Mouse (Mus musculus): ENCODE results near the gene Crygb. TPM values are rescaled to one million over a fixed set of nuclear protein-coding genes. Genes with fewer than 3 reads are reported as not detected.
A peak's percentile ranks its signal among the peaks of the same experiment; 100 is the strongest.

Crygb gene
- polyA plus RNA-seq, 1 experiment: not detected

GRCm38 (mm10) chr1:65113536-65114172 lies 31.6 kb upstream of the Crygb start:
- no peaks in the 10 kb centered on the region for H3K36me3 ChIP-seq (ENCODE audit: control insufficient read depth, insufficient read depth, low read length)
- no peak overlapping the region for H3K27ac ChIP-seq (ENCODE audit: control insufficient read depth, insufficient read depth, low read depth, low read length)
- no peak overlapping the region for H3K4me3 ChIP-seq (ENCODE audit: control insufficient read depth, low read depth, low read length)
- no peaks in the 10 kb centered on the region for H3K27me3 ChIP-seq (ENCODE audit: control insufficient read depth, insufficient read depth, low read length)
- H3K4me1 ChIP-seq (ENCODE audit: control insufficient read depth, insufficient read depth, low read length): peaks cover 3% of the 10 kb centered on the region; the same call in 1 of the 2 replicates
- no peak for TF ChIP-seq POLR2A (IDR thresholded peaks at IDR 0.05; ENCODE audit: control insufficient read depth, low read depth, low read length)
- no peak for TF ChIP-seq CTCF (IDR thresholded peaks at IDR 0.05; ENCODE audit: control insufficient read depth, insufficient read depth, insufficient replicate concordance, low read depth, low read length)

GRCm38 (mm10) chr1:65112807-65113196 lies 30.7 kb upstream of the Crygb start:
- H3K27me3 ChIP-seq (ENCODE audit: control insufficient read depth, insufficient read depth, low read length): no peaks in the 10 kb centered on the region
- no peaks in the 10 kb centered on the region for H3K36me3 ChIP-seq (ENCODE audit: control insufficient read depth, insufficient read depth, low read length)
- H3K27ac ChIP-seq (ENCODE audit: control insufficient read depth, insufficient read depth, low read depth, low read length): peak overlapping the region; percentile 36; the same call in 1 of the 2 replicates
- peak overlapping the region; percentile 31 for H3K4me3 ChIP-seq (ENCODE audit: control insufficient read depth, low read depth, low read length)
- TF ChIP-seq POLR2A (IDR thresholded peaks at IDR 0.05; ENCODE audit: control insufficient read depth, low read depth, low read length): 0 out of 2 replicates have a peak, but pooled peaks have one; percentile 15
- TF ChIP-seq CTCF (IDR thresholded peaks at IDR 0.05; ENCODE audit: control insufficient read depth, insufficient read depth, insufficient replicate concordance, low read depth, low read length): no peak
- peaks cover 3% of the 10 kb centered on the region; the same call in 1 of the 2 replicates for H3K4me1 ChIP-seq (ENCODE audit: control insufficient read depth, insufficient read depth, low read length)

GRCm38 (mm10) chr1:65112031-65112806 lies 30.1 kb upstream of the Crygb start:
- peaks cover 3% of the 10 kb centered on the region; the same call in 1 of the 2 replicates for H3K4me1 ChIP-seq (ENCODE audit: control insufficient read depth, insufficient read depth, low read length)
- H3K27ac ChIP-seq (ENCODE audit: control insufficient read depth, insufficient read depth, low read depth, low read length): peak overlapping the region; percentile 36; the same call in 1 of the 2 replicates

GRCm38 (mm10) chr1:65109756-65110435 lies 27.8 kb upstream of the Crygb start:
- no peak for TF ChIP-seq CTCF (IDR thresholded peaks at IDR 0.05; ENCODE audit: control insufficient read depth, insufficient read depth, insufficient replicate concordance, low read depth, low read length)
- no peak for TF ChIP-seq POLR2A (IDR thresholded peaks at IDR 0.05; ENCODE audit: control insufficient read depth, low read depth, low read length)

More at GRCm38 (mm10) chr1:65112031-65112806, 30.1 kb upstream of the Crygb start:
- Histone ChIP-seq H3K27me3 (ENCODE audit: control insufficient read depth, insufficient read depth, low read length) (no peaks in the 10 kb centered on the region), H3K36me3 (ENCODE audit: control insufficient read depth, insufficient read depth, low read length) (no peaks in the 10 kb centered on the region), H3K4me3 (ENCODE audit: control insufficient read depth, low read depth, low read length) (no peak overlapping the region; the same call in 1 of the 2 replicates)
- TF ChIP-seq POLR2A (IDR thresholded peaks at IDR 0.05; ENCODE audit: control insufficient read depth, low read depth, low read length) (no peak), CTCF (IDR thresholded peaks at IDR 0.05; ENCODE audit: control insufficient read depth, insufficient read depth, insufficient replicate concordance, low read depth, low read length) (peak; percentile 75)

GRCm38 (mm10) chr1:65109196-65109595 lies 27.1 kb upstream of the Crygb start:
- TF ChIP-seq POLR2A (IDR thresholded peaks at IDR 0.05; ENCODE audit: control insufficient read depth, low read depth, low read length): no peak
- no peak for TF ChIP-seq CTCF (IDR thresholded peaks at IDR 0.05; ENCODE audit: control insufficient read depth, insufficient read depth, insufficient replicate concordance, low read depth, low read length)
- H3K4me3 ChIP-seq (ENCODE audit: control insufficient read depth, low read depth, low read length): no peak overlapping the region
- H3K4me1 ChIP-seq (ENCODE audit: control insufficient read depth, insufficient read depth, low read length): peaks cover 5% of the 10 kb centered on the region; the same call in 1 of the 2 replicates
- H3K36me3 ChIP-seq (ENCODE audit: control insufficient read depth, insufficient read depth, low read length): no peaks in the 10 kb centered on the region
- H3K27ac ChIP-seq (ENCODE audit: control insufficient read depth, insufficient read depth, low read depth, low read length): no peak overlapping the region
- H3K27me3 ChIP-seq (ENCODE audit: control insufficient read depth, insufficient read depth, low read length): no peaks in the 10 kb centered on the region

More at GRCm38 (mm10) chr1:65109756-65110435, 27.8 kb upstream of the Crygb start:
- Histone ChIP-seq H3K4me3 (ENCODE audit: control insufficient read depth, low read depth, low read length) (peak overlapping the region; percentile 3; the same call in 1 of the 2 replicates), H3K27me3 (ENCODE audit: control insufficient read depth, insufficient read depth, low read length) (no peaks in the 10 kb centered on the region), H3K27ac (ENCODE audit: control insufficient read depth, insufficient read depth, low read depth, low read length) (no peak overlapping the region), H3K36me3 (ENCODE audit: control insufficient read depth, insufficient read depth, low read length) (no peaks in the 10 kb centered on the region), H3K4me1 (ENCODE audit: control insufficient read depth, insufficient read depth, low read length) (peaks cover 3% of the 10 kb centered on the region; the same call in 1 of the 2 replicates)

GRCm38 (mm10) chr1:65107654-65108279 lies 25.7 kb upstream of the Crygb start:
- no peaks in the 10 kb centered on the region for H3K27me3 ChIP-seq (ENCODE audit: control insufficient read depth, insufficient read depth, low read length)
- no peaks in the 10 kb centered on the region for H3K36me3 ChIP-seq (ENCODE audit: control insufficient read depth, insufficient read depth, low read length)
- TF ChIP-seq POLR2A (IDR thresholded peaks at IDR 0.05; ENCODE audit: control insufficient read depth, low read depth, low read length) (no peak), CTCF (IDR thresholded peaks at IDR 0.05; ENCODE audit: control insufficient read depth, insufficient read depth, insufficient replicate concordance, low read depth, low read length) (no peak)
- H3K4me3 ChIP-seq (ENCODE audit: control insufficient read depth, low read depth, low read length): no peak overlapping the region
- peaks cover 12% of the 10 kb centered on the region for H3K4me1 ChIP-seq (ENCODE audit: control insufficient read depth, insufficient read depth, low read length)
- no peak overlapping the region for H3K27ac ChIP-seq (ENCODE audit: control insufficient read depth, insufficient read depth, low read depth, low read length)

Data from testis, adult 2 months (tissue).